Mouse (Mus musculus) right cerebral cortex, postnatal 10 days (tissue): ENCODE measurements around the gene Ccl9.

Experiments used
- DNase-seq, 2 experiments: peaks; one replicate each; pipeline ENCODE4 v3.0.0; 2021; ENCODE audit warnings: low spot score in 2 of 2

Gene Ccl9

DNA sequence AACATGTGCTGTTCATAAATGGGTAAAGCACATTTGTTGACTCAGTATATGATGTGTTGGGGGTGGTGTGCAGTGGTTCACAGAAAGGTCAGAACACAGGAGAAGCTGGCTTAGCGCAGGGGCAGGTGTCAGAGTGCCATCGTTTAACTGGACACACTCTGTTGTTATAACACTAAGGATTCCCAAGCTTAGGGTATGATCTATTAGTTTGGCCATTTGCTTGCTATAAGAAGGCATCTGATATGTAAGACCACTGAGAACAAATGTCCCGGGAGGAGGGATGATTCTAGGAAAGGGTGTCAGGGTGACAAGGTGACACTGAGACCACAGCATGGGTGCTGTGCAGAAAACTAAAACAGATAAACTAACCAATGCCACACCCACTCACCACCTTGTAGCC, 41.6 kb downstream of the Ccl9 start:
- DNase-seq, result no peak

DNA sequence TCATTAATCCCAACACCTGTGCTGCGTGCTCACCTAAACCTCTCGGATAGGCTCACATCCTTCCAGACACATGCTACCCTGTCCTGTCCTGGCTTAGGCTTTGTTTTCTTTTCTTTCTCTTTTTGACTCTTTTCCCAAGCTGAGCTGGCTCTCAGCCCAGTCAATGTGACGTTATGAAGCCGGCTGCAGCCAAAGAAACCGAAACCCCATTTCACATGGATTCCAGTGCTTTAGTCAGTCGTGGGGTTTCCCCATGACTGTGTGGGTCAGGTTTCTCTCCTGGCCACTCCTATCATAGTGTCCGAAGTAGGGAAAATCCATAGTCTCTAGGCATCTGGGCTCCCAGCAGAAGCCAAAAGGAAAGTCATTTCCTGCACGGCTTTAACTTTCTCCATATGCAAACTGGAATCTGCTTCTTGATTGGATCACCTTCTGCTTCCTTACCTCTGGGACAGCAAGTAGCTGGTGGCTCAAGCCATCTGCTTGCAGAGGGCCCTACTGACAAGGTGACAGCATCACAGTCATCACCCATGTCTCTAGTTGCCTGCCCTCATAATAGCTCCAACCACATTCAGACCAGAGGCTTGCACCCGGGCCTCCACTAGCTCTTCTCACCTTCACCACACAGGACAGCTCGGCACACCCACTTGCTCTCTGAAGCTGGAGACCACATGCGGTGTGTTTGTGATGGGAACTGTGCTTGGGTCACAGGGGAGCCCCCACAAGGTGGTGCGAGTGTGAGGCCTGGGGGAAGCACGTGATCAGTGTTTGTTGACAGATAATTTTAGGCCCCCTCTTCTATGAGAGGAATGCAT, 43.6 kb downstream of the Ccl9 start:
- DNase-seq, result peak; percentile 82 to 84

DNA sequence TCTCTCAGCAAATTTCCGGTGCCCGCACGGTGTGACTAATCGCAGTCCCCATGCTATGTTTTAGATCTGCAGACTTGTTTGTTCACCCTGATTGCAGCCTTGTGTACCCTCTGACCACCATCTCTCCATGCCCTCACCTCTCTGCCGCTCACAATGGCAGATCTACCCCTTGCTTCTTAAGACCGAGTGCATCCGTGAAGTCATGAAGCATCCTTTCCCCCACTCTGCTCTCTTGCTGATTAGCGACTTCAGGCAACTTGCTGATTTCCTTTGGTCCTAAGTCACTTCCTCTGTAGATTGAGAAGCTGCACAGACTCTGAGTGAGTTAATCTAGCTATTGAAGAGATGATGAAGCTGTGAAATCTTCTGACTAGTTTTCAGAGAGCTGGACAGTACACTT, 44.3 kb downstream of the Ccl9 start:
- no peak for DNase-seq

DNA sequence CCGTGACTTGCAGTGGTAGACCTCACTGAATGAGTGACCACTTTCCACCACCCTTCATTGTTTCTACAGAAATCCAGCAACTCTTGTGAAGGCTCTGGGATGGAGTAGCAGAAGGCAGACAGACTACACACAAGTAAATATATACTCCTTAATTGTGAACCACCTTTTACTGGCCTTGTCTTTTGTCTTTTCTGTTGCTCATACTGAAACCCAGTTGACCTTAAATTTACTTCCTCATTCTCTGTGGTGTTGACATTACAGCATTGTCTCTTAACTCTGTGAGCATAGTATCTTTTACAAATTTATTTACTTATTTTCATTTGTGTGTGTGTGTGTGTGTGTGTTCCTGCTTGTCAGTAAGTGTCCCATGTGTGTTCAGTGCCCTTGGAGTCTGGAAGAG, 45.2 kb downstream of the Ccl9 start:
- DNase-seq, result no peak

DNA sequence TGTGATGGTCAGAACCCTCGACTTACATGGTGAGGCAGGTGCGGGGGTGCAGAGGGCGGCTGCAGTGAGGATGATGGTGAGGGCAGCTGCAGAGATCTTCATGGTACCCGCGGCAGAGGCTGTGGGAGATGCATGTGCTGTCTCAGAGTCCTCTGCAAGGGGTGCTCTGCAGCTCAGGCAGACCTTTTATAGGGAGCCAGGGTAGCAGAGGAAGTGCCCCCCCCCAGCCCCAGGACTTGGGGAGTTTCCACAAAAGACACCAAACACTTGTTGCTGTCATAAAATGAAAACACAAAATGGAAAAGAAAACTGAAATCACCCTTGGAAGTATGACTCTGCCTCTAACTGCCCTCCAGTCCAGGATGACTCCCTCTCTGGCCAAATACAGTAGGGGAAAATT, 48.1 kb downstream of the Ccl9 start, which contains the start of gene Ccl5:
TSS of gene Ccl5 (minus strand) at position 159 of the 400 bp plus-strand sequence.
- DNase-seq, result no peak

DNA sequence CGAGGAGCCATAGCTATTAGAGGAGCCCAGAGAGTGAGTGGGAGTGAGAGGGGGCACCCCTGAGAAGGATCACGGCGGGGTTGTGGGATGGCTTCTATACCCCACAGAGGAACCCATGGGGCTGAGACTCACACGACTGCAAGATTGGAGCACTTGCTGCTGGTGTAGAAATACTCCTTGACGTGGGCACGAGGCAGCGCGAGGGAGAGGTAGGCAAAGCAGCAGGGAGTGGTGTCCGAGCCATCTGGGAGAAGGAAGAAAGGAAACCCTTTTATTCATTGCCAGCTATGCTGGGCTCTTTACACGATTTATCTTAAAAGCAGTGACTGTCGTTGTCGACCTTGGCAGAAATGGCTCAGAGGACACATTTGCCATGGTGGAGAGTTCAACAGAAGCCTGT, 49.4 kb downstream of the Ccl9 start:
- peak in 1 of 2 experiments; percentile 29 for DNase-seq
